Mouse (Mus musculus) liver, embryonic 11.5 days (tissue): Measurements from ENCODE around the gene Pot1b. TPM values are rescaled to one million over a fixed set of nuclear protein-coding genes. Genes with fewer than 3 reads are reported as not detected.

Source experiments
- ATAC-seq: fragments of 200-750 bp; cut with Nextera tagmentation; replicated peaks from 2 replicates; pipeline ENCODE4 v1.8.0; 2017; ENCODE audit warnings: moderate number of reproducible peaks, mild to moderate bottlenecking, moderate TSS enrichment, moderate library complexity; ENCODE audit not compliant: low FRiP score
- DNase-seq: peaks from one replicate; pipeline ENCODE4 v3.0.0-alpha.2; 2017; ENCODE audit warnings: low spot score
- H3K27ac ChIP-seq: fragments of 300-500 bp; sonication (generic); 2 replicates; pipeline ENCODE4 v1.5.1; 2014; ENCODE audit warnings: mild to moderate bottlenecking, low read depth, low read length, control low read depth
- H3K27me3 ChIP-seq: fragments of 300-500 bp; sonication (generic); replicated peaks from 2 replicates; pipeline ENCODE4 v1.6.1; 2014; ENCODE audit warnings: low read length, mixed read lengths; ENCODE audit not compliant: control insufficient read depth, insufficient read depth
- H3K36me3 ChIP-seq: fragments of 300-500 bp; sonication (generic); 2 replicates; pipeline ENCODE4 v1.6.1; 2014; ENCODE audit warnings: mild to moderate bottlenecking, low read length, moderate library complexity, mixed read lengths; ENCODE audit not compliant: control insufficient read depth, insufficient read depth
- H3K4me1 ChIP-seq: fragments of 300-500 bp; sonication (generic); replicated peaks from 2 replicates; pipeline ENCODE4 v1.6.1; 2014; ENCODE audit warnings: low read length, mixed read lengths; ENCODE audit not compliant: control insufficient read depth, insufficient read depth
- H3K4me2 ChIP-seq: fragments of 300-500 bp; sonication (generic); 2 replicates; pipeline ENCODE4 v1.6.1; 2014; ENCODE audit warnings: mild to moderate bottlenecking, control low read depth, moderate library complexity
- H3K4me3 ChIP-seq: fragments of 300-500 bp; sonication (generic); 2 replicates; pipeline ENCODE4 v1.5.1; 2014; ENCODE audit warnings: low read depth, low read length, control low read depth
- H3K9ac ChIP-seq: fragments of 300-500 bp; sonication (generic); 2 replicates; pipeline ENCODE4 v1.6.1; 2014; ENCODE audit warnings: low read depth, low read length, control low read depth
- H3K9me3 ChIP-seq: fragments of 300-500 bp; sonication (generic); 2 replicates; pipeline ENCODE4 v1.6.1; 2016; ENCODE audit warnings: low read length, inconsistent platforms, mixed read lengths; ENCODE audit not compliant: control insufficient read depth
- WGBS: fragments of 180-500 bp; shearing (Covaris S2); extraction: QIAGEN DNeasy Blood & Tissue Kit; methylation state at CpG from one replicate; pipeline ENCODE4 v1.1.7; 2014; 5-methylcytosine and 5-hydroxymethylcytosine counted together
- polyA plus RNA-seq: library from polyadenylated mRNA; unstranded; fragments of >200 nt; fragmentation: Nextera tagmentation; extraction: Ambion mirVana; gene quantifications from 2 replicates; pipeline ENCODE4 v1.2.1, GENCODE M21; 2014

The Pot1b gene
- polyA plus RNA-seq, 1 experiment from 2014 or later: 7.9 TPM

- 60% methylated on average over 3 of the region's 3 CpGs for WGBS
These were observed 10.1 kb downstream of the Pot1b start for GRCm38 (mm10) chr17:55702161-55702820.

GRCm38 (mm10) chr17:55699388-55699787, 13.0 kb downstream of the Pot1b start:
- Histone ChIP-seq H3K9me3 (no peaks in the 10 kb centered on the region), H3K9ac (no peak overlapping the region), H3K4me3 (no peak overlapping the region), H3K36me3 (peaks cover 5% of the 10 kb centered on the region; the same call in 1 of the 2 replicates), H3K27me3 (no peaks in the 10 kb centered on the region), H3K27ac (no peak overlapping the region), H3K4me1 (no peaks in the 10 kb centered on the region), H3K4me2 (no peak overlapping the region)
- no peak for DNase-seq
- ATAC-seq: no peak
- 84% methylated on average over 2 of the region's 2 CpGs for WGBS

More at GRCm38 (mm10) chr17:55702161-55702820, 10.1 kb downstream of the Pot1b start:
- no peak overlapping the region for H3K9ac ChIP-seq
- no peak overlapping the region for H3K27ac ChIP-seq
- no peak overlapping the region for H3K4me2 ChIP-seq
- ATAC-seq (peak; percentile 67; the same call in 1 of the 2 replicates), DNase-seq (peak; percentile 53)
- peaks cover 3% of the 10 kb centered on the region; the same call in 1 of the 2 replicates for H3K36me3 ChIP-seq
- H3K4me1 ChIP-seq: no peaks in the 10 kb centered on the region
- H3K4me3 ChIP-seq: no peak overlapping the region
- H3K27me3 ChIP-seq: no peaks in the 10 kb centered on the region
- no peaks in the 10 kb centered on the region for H3K9me3 ChIP-seq

GRCm38 (mm10) chr17:55661099-55661498, 51.3 kb downstream of the Pot1b start:
- no peak for DNase-seq
- Histone ChIP-seq H3K27me3 (no peaks in the 10 kb centered on the region), H3K36me3 (peaks cover 4% of the 10 kb centered on the region; the same call in 1 of the 2 replicates), H3K4me1 (no peaks in the 10 kb centered on the region), H3K4me2 (no peak overlapping the region; the same call in 1 of the 2 replicates), H3K4me3 (no peak overlapping the region), H3K9ac (no peak overlapping the region), H3K9me3 (no peaks in the 10 kb centered on the region), H3K27ac (peak overlapping the region; percentile 43)
- ATAC-seq: peak; percentile 97
- 66% methylated on average over 2 of the region's 2 CpGs for WGBS

GRCm38 (mm10) chr17:55625092-55625491, 87.3 kb downstream of the Pot1b start, which contains the start of gene Vmn2r118:
TSS of gene Vmn2r118 (minus strand) at chr17:55625192.
- Histone ChIP-seq H3K36me3 (no peaks in the 10 kb centered on the region), H3K4me2 (no peak within 1 kb of the TSS), H3K4me1 (no peaks in the 10 kb centered on the region), H3K9me3 (no peaks in the 10 kb centered on the region), H3K27me3 (no peaks in the 10 kb centered on the region), H3K4me3 (no peak within 1 kb of the TSS), H3K27ac (no peak within 1 kb of the TSS), H3K9ac (no peak within 1 kb of the TSS)
- 77% methylated on average over 3 of the region's 3 CpGs for WGBS
- ATAC-seq (no peak), DNase-seq (no peak)

Other genes with a start within 250 kb of the Pot1b start
- not detected in 2 replicates for gene Vmn2r118, start 87.4 kb downstream of the Pot1b start, polyA plus RNA-seq
- gene Adgre4, start 37.4 kb upstream of the Pot1b start, polyA plus RNA-seq: 1.2 and 1.4 TPM in 2 replicates
- 4.7 and 5.0 TPM in 2 replicates for gene Zfp119a, start 166.3 kb upstream of the Pot1b start, polyA plus RNA-seq
- 12.6 and 13.2 TPM in 2 replicates for gene Zfp959, start 179.5 kb upstream of the Pot1b start, polyA plus RNA-seq
- 3.8 and 4.4 TPM in 2 replicates for gene Zfp119b, start 236.9 kb upstream of the Pot1b start, polyA plus RNA-seq
- gene Ebi3, start 240.0 kb upstream of the Pot1b start, polyA plus RNA-seq: 3.5 and 4.7 TPM in 2 replicates
- gene Yju2, start 246.5 kb upstream of the Pot1b start, polyA plus RNA-seq: 20.9 and 23.4 TPM in 2 replicates